Mouse (Mus musculus) ES-E14 (cell line): Measurements from ENCODE around the gene Cebpb.

ENCODE experiments used
- CHD2 ChIP-seq: IDR thresholded peaks from 2 replicates; pipeline ENCODE4 v1.6.1; 2014; ENCODE audit warnings: mild to moderate bottlenecking, low read depth, low read length, inconsistent platforms
- ZC3H11A ChIP-seq: IDR thresholded peaks from 2 replicates; pipeline ENCODE4 v1.6.1; 2012; ENCODE audit warnings: low read depth, mild to moderate bottlenecking, inconsistent platforms, low read length, borderline replicate concordance

DNA sequence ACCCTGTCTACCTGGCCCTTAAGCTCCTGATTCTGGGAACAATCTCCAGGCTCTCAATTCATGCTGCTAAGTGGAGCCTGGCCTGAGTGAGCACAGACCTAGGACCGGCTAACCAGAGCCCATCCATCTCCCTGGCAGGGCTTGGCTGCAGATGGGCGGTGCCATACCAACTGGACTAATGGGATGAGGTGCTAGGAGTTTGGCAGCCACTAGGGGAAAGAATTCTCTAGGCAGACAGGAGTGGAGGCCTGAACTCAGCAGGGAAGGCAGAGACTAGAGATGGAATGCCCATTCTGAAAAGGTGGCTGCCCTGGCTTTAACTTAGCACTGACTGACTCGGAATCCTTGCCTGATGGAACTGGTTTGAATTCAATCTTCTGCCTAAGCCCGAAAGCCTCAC lies 42.3 kb upstream of the Cebpb start:
- TF ChIP-seq ZC3H11A (no peak), CHD2 (no peak)
